Mouse (Mus musculus): ENCODE data around the gene Cc2d2b.

The Cc2d2b gene

DNA sequence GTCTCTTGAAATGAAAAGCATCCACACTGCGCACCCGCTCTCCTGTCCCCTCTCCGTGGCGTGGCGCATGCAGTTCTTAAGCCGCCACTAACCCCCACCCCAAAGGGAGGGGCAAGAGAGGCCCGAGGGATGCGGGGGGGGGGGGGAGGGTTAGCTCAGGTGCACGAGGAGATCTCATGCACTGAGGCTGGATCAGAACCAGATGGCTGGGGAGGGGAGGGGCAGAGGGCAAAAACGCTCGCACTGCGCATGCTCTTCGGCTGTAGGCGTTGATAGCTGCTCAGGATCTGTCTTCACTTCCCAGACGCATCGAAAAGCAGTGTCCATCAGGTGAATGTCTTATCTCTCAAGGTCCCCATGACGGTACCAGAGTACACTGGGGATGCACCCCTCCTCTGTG is at the start of gene Cc2d2b:
Gene Cc2d2b (plus strand): TSS at position 195 of the 400 bp plus-strand sequence.
- no peak for DNase-seq (ENCODE audit: low spot score in 2 of 2)

DNA sequence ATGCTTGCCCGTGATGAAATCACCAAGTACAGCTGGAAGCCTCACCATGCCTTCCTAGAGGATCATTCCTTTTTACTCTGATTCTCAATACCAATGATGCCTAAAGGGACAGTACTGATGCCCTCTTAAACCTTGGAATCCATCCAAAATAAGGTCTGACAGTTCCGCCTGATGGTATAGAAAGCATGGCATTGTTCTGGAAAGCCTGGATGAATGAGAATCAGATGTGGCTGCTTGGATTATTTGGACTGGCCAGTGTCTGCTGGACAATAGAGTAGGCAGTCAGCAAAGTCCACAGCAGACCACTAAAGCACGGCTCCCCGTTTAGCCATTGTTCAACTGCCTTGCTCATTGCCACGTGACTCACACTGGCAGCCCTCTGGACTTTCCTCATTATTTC is 48.7 kb upstream of the Cc2d2b start:
- no peak for DNase-seq (ENCODE audit: low spot score in 2 of 2)

DNA sequence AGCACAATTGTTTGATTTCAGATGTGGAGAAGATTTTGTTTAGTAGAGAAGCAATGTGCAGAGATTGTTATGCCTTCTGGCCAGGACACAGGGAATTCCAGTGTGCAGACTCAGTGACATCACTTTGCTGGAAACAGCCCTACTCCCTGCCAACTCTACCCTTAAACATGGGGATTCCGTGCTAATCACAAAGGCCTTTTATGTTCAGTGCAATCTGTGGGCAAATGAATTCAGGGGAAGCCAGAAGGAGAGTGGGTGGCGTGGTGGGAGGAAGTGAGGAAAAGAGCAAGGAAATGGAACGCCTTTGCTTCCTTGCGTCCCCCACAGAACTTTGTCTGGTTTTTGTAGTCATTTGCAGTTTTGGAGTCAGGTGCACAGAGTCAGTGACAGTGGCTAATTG is 46.1 kb upstream of the Cc2d2b start:
- no peak for DNase-seq (ENCODE audit: low spot score in 2 of 2)

DNA sequence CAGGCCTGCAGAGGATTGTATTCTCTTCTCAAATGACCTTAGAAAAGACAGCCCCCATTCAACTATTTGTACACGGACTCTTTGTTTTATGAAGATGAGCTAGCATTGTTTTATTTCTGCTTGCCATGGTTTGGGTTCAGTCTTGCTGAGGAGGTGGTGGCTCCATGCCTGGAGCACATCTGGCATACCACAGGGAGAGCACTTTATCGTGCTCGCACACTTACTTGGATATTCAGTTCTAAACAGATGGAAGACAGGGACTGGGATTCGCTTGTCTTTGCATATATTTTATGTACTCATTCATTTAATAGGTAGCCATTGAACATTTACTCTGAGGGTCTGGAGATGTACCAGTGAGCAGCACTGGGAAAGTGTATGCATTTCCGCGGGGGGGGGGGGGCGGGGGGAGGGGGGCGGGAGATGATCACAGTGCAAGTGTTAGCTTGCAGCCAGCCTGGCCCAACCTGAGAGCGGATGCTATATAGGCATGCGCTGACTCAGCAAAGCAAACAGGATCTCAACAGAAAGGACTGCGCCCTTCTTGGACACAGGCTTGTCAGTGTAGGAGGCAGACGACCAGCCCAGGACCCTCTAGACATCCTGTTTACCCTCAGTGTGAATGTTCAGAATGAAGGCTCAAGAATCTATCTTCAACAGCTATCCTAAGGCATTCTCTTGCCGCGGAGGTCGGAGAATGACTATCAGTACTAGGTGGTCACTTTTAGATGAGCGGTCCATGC is 35.5 kb upstream of the Cc2d2b start:
- DNase-seq (ENCODE audit: low spot score in 2 of 2) = no peak

DNA sequence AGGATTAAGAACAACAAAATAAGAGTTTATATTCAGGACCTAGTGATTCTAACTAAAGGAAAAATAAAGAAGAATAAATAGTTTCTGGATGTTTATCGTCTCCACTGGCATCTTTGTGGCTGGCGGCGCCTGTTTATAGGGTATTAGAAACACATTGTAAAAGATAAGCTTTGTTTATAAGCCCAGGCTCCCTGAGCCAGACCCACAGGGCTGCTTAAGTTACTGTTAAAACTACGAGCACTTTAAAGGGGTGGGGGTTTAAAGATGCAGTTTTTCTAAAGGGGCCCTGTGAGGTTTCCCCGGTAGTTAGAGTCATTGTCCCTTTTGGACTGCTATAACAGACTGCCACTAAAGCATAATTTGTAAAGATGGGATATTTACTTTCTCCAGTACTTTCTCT is 33.9 kb upstream of the Cc2d2b start:
- no peak for DNase-seq (ENCODE audit: low spot score in 2 of 2)

DNA sequence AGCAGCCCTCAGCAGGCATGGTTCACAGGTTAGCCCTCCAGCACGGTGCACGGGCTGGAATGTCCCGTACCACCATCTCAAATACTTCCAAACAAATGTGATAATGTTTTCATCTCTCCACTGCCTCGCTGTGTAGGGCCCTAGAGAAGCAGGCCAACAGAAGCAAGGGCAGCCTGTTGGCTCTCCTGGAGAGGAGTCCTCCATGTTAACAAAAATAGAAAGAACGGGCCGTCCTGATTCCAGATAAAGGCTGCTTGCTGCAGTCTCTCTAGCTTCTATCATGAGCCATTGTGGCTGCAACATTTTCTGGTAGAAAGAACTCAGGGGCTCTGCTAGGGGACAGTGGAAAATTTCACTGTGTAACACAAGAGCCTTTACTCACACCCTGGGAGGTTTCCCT is 31.6 kb upstream of the Cc2d2b start:
- DNase-seq (ENCODE audit: low spot score in 2 of 2) = no peak

DNA sequence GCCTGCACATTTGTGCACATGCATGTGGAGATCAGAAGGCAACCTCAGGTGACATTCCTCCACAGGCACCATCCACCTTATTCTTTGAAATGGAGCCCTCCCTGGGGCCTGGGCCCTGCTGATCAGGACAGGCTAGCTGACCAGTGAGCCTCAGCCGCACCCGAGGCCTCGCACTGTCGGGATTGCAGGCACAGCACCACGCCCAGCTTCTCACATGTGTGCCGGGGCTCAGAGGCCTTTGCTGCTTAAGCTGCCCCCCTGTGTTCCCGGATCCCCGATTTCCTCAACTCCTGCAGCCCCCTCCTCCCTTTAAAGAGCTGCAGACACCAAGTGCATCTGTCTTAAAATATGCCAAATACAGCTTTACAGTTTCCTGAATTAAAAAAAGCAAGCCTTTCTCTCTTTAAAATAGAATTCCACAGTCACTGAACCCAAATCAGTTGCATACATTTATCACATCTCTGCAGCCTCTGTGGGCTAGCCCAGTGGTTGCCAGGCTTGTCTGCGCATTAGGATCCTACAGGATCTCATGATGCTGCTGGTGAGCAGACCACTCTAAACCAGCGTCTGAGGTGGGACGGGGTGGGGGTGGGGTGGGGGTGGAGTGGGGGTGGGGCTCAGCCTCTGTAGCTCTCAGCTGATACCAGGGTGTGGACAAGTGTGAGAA is 29.0 kb upstream of the Cc2d2b start:
- no peak for DNase-seq (ENCODE audit: low spot score in 2 of 2)

DNA sequence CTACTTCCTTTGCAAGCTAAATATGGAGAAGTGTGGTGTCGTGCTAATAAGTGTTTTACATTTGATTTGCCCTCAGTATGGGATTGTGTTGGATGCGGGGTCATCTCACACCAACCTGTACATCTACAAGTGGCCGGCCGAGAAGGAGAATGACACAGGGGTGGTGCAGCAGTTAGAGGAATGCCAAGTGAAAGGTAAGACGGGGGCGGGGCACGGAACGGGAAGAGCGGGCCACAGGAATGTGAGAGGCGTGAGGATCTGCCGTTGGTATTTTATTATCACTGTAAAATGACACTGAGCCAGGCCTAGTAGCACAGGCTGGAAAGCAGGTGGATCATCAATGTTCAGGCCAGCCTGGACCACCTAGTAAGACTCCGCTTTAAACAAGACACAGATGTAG is 28.2 kb upstream of the Cc2d2b start:
- no peak for DNase-seq (ENCODE audit: low spot score in 2 of 2)

DNA sequence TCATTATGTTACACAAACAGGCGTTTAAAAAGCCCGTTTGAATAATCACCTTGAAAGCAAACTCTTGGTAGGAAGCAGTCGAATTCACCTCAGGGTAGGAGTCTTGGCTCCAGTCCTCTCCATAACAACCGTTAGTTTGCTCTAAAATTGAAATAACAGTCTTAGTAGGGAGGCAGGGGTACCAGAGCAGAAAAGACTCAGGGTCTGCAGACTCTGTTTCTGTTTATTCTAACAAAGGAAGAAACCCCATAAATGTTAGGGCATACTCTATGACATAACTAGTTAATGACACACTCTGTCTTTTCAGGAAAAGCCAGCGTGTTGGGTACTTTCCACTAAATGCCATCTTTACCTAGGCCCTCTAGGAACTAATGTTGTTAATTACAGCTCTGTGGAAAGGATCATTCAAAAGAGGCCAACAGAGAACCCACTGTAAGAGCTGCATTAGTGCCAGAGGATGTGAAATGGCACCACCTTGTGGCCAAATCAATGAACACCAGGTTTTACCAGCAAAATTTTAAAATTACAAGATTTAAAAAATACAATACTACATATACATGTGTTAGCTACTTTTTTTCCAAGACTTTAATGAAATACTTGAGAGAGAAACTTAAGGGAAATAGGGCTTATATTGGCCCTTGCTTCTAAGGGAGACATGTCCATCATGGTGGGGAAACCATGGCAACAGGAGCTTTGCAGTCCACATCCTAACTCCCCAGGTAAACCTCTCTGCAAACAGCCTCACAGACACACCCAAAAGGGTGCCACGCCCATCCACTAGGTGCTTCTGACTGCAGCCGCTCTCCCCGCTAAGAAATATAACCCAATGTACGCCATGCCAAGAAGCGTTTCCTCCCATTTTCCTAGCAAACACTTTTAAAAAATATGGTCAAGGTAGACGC is 26.2 kb upstream of the Cc2d2b start:
- no peak for DNase-seq (ENCODE audit: low spot score in 2 of 2)

DNA sequence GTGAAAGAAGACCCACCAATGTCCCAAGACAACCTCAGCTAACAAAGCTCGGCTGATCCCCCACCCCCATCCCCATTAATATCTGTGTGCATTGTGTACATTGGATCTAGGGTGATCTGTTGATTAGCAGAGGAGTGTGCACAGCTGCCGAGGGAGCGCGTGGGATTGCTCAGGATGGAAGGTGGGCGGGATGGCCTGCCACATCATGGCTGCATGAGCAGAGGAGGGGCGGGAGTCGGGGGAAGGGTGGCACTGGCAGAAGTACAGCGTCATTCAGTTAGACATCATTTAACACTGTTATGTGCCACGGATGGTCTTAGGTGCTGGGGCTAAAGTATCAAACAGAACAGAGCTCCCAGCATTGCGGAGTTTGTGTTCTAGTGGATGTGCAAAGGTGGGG is 25.0 kb upstream of the Cc2d2b start:
- no peak for DNase-seq (ENCODE audit: low spot score in 2 of 2)

DNA sequence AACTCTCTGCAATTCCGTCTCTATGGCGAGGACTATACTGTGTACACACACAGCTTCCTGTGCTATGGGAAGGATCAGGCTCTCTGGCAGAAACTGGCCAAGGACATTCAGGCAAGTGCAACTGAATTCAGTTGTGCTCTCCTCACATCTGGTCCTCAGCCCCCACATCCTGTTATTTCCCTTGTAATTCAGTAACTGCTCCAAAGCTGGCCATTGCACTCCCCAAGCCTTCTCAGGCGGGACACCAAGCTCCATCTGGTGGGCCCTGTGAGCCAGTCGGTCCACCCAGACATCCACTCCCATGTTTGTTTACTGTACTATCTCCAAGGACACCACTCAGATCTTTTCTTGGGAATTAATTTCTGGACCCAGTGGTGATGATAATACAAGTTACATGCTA is 22.4 kb upstream of the Cc2d2b start:
- peak in 1 of 2 experiments; percentile 44 for DNase-seq (ENCODE audit: low spot score in 2 of 2)

DNA sequence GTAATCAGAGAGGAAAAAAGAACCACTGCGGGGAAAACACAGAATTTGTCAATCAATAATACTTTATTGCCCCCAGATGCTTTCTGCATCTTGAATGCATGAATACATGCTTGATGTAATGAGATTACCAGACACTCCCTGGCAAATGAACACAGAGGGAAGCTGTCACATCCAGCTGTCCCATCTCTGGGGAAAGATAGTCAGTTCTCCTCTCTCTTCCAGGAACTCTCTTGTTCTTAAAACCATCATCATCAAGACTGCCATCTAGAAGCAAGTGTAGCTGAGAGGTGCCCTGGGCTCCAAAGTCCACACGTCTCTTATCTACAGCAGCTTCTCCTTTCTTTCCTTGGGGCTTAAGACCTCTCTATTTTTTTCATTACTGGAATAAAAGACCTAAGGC is 21.9 kb upstream of the Cc2d2b start:
- DNase-seq (ENCODE audit: low spot score in 2 of 2) = no peak

DNA sequence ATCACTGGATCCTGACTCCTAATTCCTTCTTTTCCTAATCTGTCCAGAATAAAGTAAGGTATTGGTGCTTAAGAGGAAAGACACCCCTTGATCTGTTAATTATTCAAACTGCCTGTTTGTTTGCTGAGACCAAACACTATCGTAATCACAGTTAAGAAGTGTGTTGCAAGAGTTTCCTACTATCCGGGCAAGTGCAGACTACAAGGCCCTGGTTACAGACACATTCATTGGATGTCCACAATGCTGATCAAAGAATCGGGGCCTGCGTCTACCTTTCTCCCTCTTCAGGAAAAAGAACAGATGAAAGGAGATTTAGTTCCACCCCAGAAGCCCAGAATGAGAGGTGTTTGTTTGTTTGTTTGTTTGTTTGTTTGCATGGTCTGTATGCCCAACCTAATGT is 20.3 kb upstream of the Cc2d2b start:
- no peak for DNase-seq (ENCODE audit: low spot score in 2 of 2)

DNA sequence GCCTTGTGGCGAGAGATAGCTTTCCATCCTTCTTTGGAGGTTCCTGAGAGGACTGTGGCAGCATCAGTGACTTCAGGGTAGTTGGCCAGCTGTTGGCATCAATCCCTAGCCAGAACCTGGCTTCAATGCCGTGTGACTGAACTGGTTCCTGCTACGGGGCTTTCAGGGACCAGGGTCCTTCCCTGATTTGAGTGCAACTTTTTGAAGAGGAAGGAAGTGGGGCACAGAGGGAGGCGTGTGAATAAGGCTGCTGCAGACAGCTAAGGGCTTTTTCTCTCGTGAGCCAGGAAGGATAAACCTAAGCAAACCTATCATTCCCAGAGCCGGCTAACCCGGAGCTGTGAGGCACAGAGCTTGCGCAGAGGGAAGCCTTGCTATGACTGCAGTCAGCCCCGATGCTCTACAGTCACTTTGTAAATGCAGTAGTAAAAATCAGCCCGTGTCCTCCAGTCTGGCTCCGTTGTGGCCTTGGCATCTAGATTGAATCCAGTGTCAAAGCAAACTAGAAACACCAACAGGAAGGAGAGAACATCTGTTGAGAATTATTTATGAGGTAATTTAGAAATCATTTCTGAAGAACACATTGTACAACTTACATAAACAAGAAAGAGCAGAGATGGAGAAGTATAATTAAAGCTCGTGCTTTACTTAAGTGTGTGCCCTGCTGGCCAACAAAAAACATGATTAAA is 19.7 kb upstream of the Cc2d2b start:
- no peak for DNase-seq (ENCODE audit: low spot score in 2 of 2)

DNA sequence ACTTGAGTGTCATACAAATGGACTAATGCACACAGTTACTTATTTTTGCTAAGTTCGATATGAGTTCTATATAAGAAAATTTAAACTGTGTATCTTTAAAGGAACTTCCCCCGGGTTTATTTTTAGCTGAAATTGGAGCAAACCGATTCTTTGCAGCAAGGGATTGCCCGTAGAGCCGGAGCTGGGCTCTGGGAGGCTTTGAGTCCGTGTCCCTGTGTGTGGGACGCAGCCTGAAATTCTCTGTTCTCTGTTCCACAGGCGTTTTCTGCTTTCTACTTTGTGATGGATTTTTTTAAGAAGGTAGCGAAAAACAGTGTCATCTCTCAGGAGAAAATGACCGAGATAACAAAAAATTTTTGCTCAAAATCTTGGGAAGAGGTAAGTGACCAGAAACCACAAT is 15.1 kb upstream of the Cc2d2b start:
- no peak for DNase-seq (ENCODE audit: low spot score in 2 of 2)

DNA sequence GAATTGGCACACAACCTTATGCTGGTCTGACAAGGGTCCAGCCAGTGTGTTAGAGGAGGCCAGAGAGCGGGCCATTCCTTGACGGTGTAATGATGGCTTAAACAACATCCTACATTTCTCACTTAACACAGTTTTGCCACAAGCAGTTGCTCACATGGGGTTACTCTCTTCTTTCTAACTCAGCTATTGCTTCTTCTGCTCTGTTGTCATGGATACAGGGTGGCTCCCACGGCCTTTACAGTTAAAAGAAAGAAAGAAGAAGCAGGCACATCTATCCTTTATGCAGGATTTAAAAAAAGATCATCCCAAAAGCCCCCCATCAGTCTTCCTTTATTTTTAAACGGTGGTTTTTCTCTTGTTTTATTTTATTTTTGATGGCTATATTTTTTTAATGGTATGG is 14.7 kb upstream of the Cc2d2b start:
- DNase-seq (ENCODE audit: low spot score in 2 of 2) = no peak

DNA sequence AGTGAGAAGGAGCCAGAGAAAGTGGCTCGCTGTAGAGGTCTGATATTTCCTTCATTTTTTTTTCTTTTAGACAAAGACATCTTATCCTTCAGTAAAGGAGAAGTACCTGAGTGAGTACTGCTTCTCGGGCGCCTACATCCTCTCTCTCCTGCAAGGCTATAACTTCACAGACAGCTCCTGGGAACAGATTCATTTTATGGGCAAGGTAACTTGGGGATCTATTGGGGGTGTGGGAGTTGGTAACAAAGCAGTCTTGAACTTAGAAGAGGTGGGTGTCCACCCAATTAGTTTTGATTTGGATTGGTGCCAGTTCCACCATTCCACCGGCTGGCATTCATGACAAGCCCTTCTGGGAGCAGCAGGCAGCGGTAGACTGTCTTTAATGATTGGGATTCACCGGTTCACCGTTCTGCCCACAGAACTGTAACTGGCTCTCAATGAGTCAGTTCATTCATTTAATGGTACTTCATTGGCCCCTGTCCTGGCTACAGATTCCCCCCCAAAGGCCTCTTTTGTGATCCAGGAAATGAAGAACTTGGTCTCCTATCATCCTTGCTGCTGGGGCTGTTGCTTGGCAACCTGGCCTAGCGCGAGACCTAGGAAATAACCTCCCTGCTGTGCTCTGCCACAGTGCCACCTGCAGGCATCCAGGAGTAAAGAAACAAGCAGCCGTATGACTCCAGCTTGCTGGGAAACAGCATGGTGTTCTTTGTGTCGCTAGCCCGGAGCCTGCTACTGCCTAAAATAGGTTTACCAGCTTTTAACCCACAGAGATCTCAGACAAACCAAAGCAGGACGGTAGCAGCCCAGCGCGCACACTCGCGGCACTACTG is 11.7 kb upstream of the Cc2d2b start:
- peak; percentile 29 to 31 for DNase-seq (ENCODE audit: low spot score in 2 of 2)

DNA sequence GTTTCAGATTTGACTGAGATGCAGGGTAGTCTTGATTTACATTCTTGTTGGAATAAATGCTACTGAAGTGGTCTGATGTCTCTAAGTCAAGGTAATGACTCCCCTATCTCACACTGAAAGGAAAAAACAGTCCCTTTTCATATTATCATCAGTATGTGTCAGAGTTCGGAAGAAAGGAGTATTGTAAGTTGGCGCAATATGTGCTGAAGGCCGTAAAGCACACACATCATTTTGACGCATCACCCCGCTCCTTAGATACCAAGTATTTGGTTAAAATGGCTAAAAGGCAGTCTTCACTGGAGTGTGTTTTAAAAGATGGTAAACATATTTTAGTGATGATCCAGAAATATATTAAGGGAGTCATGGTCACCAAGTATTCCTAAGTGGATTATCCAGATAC is 10.9 kb upstream of the Cc2d2b start:
- DNase-seq (ENCODE audit: low spot score in 2 of 2) = no peak

DNA sequence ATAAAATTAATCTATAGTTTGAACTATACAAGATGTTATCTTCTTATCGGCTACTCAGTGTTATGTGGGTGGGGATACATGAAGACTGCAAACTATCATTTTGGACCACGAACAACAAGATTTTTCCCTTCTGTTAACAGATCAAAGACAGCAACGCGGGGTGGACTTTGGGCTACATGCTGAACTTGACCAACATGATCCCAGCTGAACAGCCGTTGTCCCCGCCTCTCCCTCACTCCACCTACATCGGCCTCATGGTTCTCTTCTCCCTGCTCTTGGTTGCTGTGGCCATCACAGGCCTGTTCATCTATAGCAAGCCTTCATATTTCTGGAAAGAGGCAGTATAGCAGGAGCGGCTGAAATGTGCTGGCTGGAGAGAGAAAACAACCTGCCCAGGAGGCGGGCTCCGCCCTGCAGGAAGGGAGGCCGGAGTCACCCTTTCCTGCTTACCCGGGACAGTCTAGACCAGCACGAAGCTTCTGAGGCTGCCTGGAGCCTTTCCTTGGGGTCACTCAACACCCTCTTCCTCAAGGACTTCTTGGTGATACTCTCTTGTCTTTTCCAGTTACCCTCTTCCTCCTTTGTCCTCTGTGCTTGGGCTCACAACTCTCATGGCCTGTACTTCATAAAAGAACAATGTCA is 9.7 kb upstream of the Cc2d2b start:
- DNase-seq (ENCODE audit: low spot score in 2 of 2) = no peak

DNA sequence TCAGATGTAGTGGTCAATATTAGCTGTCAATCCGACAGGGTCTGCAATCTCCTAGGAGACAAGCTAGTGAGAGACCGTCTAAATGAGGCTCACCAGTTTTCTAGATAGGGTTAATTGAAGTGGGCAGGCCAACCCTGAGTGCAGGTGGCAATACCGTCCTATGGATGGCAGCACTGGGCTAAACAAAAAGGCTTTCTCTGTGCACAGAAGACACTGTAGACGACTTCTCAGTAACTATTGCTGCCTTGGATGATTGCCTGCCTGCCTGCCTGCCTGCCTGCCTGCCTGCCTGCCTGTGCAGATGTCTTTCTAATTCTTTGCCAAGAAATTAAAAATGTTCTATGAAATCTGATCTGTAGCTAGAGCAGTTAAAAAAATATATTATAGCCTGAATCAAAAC is 1.9 kb upstream of the Cc2d2b start:
- no peak for DNase-seq (ENCODE audit: low spot score in 2 of 2)

DNA sequence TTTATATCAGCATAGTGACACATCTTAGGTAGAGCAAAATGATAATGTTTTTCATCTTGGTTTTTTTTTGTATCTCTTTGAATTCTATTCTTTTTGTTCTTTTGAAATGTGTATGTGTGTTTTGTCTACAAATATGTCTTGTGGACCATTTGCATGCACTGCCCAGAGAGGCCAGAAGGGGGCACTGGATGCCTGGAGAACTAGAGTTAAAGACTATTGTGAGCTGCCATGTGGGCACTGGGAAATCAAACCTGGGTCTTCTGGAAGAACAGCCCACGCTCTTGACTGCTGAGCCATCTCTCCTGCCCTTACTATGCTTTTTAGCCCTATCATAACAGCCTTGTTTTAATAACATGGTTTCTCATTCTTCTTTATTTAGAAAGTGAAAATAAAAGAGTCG is 5.8 kb downstream of the Cc2d2b start:
- no peak for DNase-seq (ENCODE audit: low spot score in 2 of 2)

All from urinary bladder, adult 18-20 months (tissue).